Mouse (Mus musculus): ENCODE measurements around the gene Dok4. TPM values are rescaled to one million over a fixed set of nuclear protein-coding genes. Genes with fewer than 3 reads are reported as not detected.

Gene Dok4
- polyA plus RNA-seq, 1 experiment from 2014 or later = 38.2 TPM

Other genes starting within 250 kb of the Dok4 start
- gene Arl2bp, start 209.7 kb downstream of the Dok4 start, polyA plus RNA-seq (2015; fragmentation: Nextera tagmentation; extraction: Ambion mirVana) = 254 and 265 TPM in 2 replicates
- gene Pllp, start 180.1 kb downstream of the Dok4 start, polyA plus RNA-seq (2015; fragmentation: Nextera tagmentation; extraction: Ambion mirVana) = 0.55 and 0.63 TPM in 2 replicates
- gene Ccl22, start 130.7 kb downstream of the Dok4 start, polyA plus RNA-seq (2015; fragmentation: Nextera tagmentation; extraction: Ambion mirVana) = not detected in 2 replicates
- 6.9 and 8.6 TPM in 2 replicates for gene Cx3cl1, start 104.3 kb downstream of the Dok4 start, polyA plus RNA-seq (2015; fragmentation: Nextera tagmentation; extraction: Ambion mirVana)
- not detected in 2 replicates for gene Ccl17, start 65.9 kb downstream of the Dok4 start, polyA plus RNA-seq (2015; fragmentation: Nextera tagmentation; extraction: Ambion mirVana)
- 55.0 and 60.8 TPM in 2 replicates for gene Coq9, start 38.0 kb downstream of the Dok4 start, polyA plus RNA-seq (2015; fragmentation: Nextera tagmentation; extraction: Ambion mirVana)
- 162 and 176 TPM in 2 replicates for gene Ciapin1, start 38.0 kb downstream of the Dok4 start, polyA plus RNA-seq (2015; fragmentation: Nextera tagmentation; extraction: Ambion mirVana)
- gene Polr2c, start 18.9 kb downstream of the Dok4 start, polyA plus RNA-seq (2015; fragmentation: Nextera tagmentation; extraction: Ambion mirVana) = 170 TPM in 2 replicates
- gene Ccdc102a, start 41.8 kb upstream of the Dok4 start, polyA plus RNA-seq (2015; fragmentation: Nextera tagmentation; extraction: Ambion mirVana) = 5.6 TPM in 2 replicates
- gene Adgrg5, start 47.4 kb upstream of the Dok4 start, polyA plus RNA-seq (2015; fragmentation: Nextera tagmentation; extraction: Ambion mirVana) = 0.19 TPM in 1 of 2 replicates, not detected in the other
- 156 and 178 TPM in 2 replicates for gene Adgrg1, start 98.4 kb upstream of the Dok4 start, polyA plus RNA-seq (2015; fragmentation: Nextera tagmentation; extraction: Ambion mirVana)
- gene Adgrg3, start 141.4 kb upstream of the Dok4 start, polyA plus RNA-seq (2015; fragmentation: Nextera tagmentation; extraction: Ambion mirVana) = 0.79 and 1.0 TPM in 2 replicates
- 0.49 and 1.0 TPM in 2 replicates for gene Drc7, start 178.8 kb upstream of the Dok4 start, polyA plus RNA-seq (2015; fragmentation: Nextera tagmentation; extraction: Ambion mirVana)
- gene Katnb1, start 204.9 kb upstream of the Dok4 start, polyA plus RNA-seq (2015; fragmentation: Nextera tagmentation; extraction: Ambion mirVana) = 37.2 and 40.0 TPM in 2 replicates

Measured in forebrain, embryonic 13.5 days (tissue).